Mouse (Mus musculus): ENCODE data around the gene Dhrs7b. TPM values are rescaled to one million over a fixed set of nuclear protein-coding genes. Genes with fewer than 3 reads are reported as not detected.

The Dhrs7b gene
- polyA plus RNA-seq, 1 experiment from 2014 or later: 33.0 TPM

Other genes starting within 250 kb of the Dhrs7b start
- gene Llgl1, start 130.9 kb upstream of the Dhrs7b start, polyA plus RNA-seq (2016; fragmentation: Nextera tagmentation; extraction: Ambion mirVana): 144 and 152 TPM in 2 replicates
- gene Flii, start 103.4 kb upstream of the Dhrs7b start, polyA plus RNA-seq (2016; fragmentation: Nextera tagmentation; extraction: Ambion mirVana): 80.0 and 81.7 TPM in 2 replicates
- gene Mief2, start 102.2 kb upstream of the Dhrs7b start, polyA plus RNA-seq (2016; fragmentation: Nextera tagmentation; extraction: Ambion mirVana): 14.8 and 16.9 TPM in 2 replicates
- gene Top3a, start 53.3 kb upstream of the Dhrs7b start, polyA plus RNA-seq (2016; fragmentation: Nextera tagmentation; extraction: Ambion mirVana): 17.8 and 24.3 TPM in 2 replicates
- 6.9 and 8.4 TPM in 2 replicates for gene Smcr8, start 53.1 kb upstream of the Dhrs7b start, polyA plus RNA-seq (2016; fragmentation: Nextera tagmentation; extraction: Ambion mirVana)
- gene Shmt1, start 18.9 kb upstream of the Dhrs7b start, polyA plus RNA-seq (2016; fragmentation: Nextera tagmentation; extraction: Ambion mirVana): 60.0 and 78.6 TPM in 2 replicates
- 68.7 and 75.6 TPM in 2 replicates for gene Tmem11, start 48.6 kb downstream of the Dhrs7b start, polyA plus RNA-seq (2016; fragmentation: Nextera tagmentation; extraction: Ambion mirVana)
- 22.1 and 26.3 TPM in 2 replicates for gene Natd1, start 84.1 kb downstream of the Dhrs7b start, polyA plus RNA-seq (2016; fragmentation: Nextera tagmentation; extraction: Ambion mirVana)
- gene Map2k3, start 101.4 kb downstream of the Dhrs7b start, polyA plus RNA-seq (2016; fragmentation: Nextera tagmentation; extraction: Ambion mirVana): 55.9 and 67.5 TPM in 2 replicates
- 2.9 and 3.7 TPM in 2 replicates for gene Kcnj12, start 191.9 kb downstream of the Dhrs7b start, polyA plus RNA-seq (2016; fragmentation: Nextera tagmentation; extraction: Ambion mirVana)